Mouse (Mus musculus): ENCODE measurements around the gene Lamb3. TPM values are rescaled to one million over a fixed set of nuclear protein-coding genes. Genes with fewer than 3 reads are reported as not detected.
"Not testable (repeated sequence)": the region's sequence is repeated elsewhere in the genome, so short reads cannot be mapped to it uniquely, and the experiment has no call there.

Lamb3 gene
- total RNA-seq, 2 experiments from 2014 or later = 0.91 to 1.0 TPM

GRCm38 (mm10) chr1:193242238-193242637 lies 34.7 kb downstream of the Lamb3 start:
- intact Hi-C loops (cut with DNase I) = no loop called here
- DNase-seq = peak; percentile 78

GRCm38 (mm10) chr1:193242863-193243262 lies 35.4 kb downstream of the Lamb3 start:
- DNase-seq = no peak
- intact Hi-C loops (cut with DNase I) = no loop called here

GRCm38 (mm10) chr1:193243571-193244193 lies 36.2 kb downstream of the Lamb3 start:
- no peak for DNase-seq
- intact Hi-C loops (cut with DNase I) = no loop called here

- DNase-seq = no peak
- intact Hi-C loops (cut with DNase I) = no loop called here
Measured at GRCm38 (mm10) chr1:193244235-193244634, 36.7 kb downstream of the Lamb3 start.

GRCm38 (mm10) chr1:193250026-193250425 lies 42.5 kb downstream of the Lamb3 start:
- intact Hi-C loops (cut with DNase I) = no loop called here
- DNase-seq = no peak

- intact Hi-C loops (cut with DNase I) = no loop called here
- DNase-seq = no peak
Measured at GRCm38 (mm10) chr1:193251386-193251785, 43.9 kb downstream of the Lamb3 start.

GRCm38 (mm10) chr1:193252616-193253015 lies 45.1 kb downstream of the Lamb3 start:
- no peak for DNase-seq
- intact Hi-C loops (cut with DNase I) = no loop called here

GRCm38 (mm10) chr1:193253895-193254294 lies 46.4 kb downstream of the Lamb3 start:
- DNase-seq = not testable (repeated sequence)
- intact Hi-C loops (cut with DNase I) = loop anchor here (2.0 kb wide), 1 partner anchor 71 kb away; no protein-coding TSS in a partner anchor

GRCm38 (mm10) chr1:193255032-193255431 lies 47.5 kb downstream of the Lamb3 start:
- intact Hi-C loops (cut with DNase I) = loop anchor here (2.0 to 5.0 kb wide), 2 partner anchors 70 to 122 kb away; no protein-coding TSS in a partner anchor
- no peak for DNase-seq

- intact Hi-C loops (cut with DNase I) = loop anchor here (2.0 to 5.0 kb wide), 2 partner anchors 69 to 122 kb away; no protein-coding TSS in a partner anchor
Measured at GRCm38 (mm10) chr1:193255488-193256288, 48.2 kb downstream of the Lamb3 start.

GRCm38 (mm10) chr1:193256289-193256577 lies 48.7 kb downstream of the Lamb3 start:
- intact Hi-C loops (cut with DNase I) = loop anchor here (5.0 kb wide), 1 partner anchor 121 kb away; no protein-coding TSS in a partner anchor

More at GRCm38 (mm10) chr1:193255488-193256288, 48.2 kb downstream of the Lamb3 start:
- peak; percentile 79 for DNase-seq

GRCm38 (mm10) chr1:193256621-193257098 lies 49.2 kb downstream of the Lamb3 start:
- intact Hi-C loops (cut with DNase I) = loop anchor here (5.0 kb wide), 1 partner anchor 121 kb away; no protein-coding TSS in a partner anchor
- peak; percentile 36 for DNase-seq

More at GRCm38 (mm10) chr1:193256289-193256577, 48.7 kb downstream of the Lamb3 start:
- no peak for DNase-seq

- intact Hi-C loops (cut with DNase I) = loop anchor here (5.0 kb wide), 1 partner anchor 118 kb away; no protein-coding TSS in a partner anchor
- no peak for DNase-seq
Measured at GRCm38 (mm10) chr1:193259559-193259958, 52.1 kb downstream of the Lamb3 start.

- DNase-seq = no peak
Measured at GRCm38 (mm10) chr1:193261897-193262548, 54.5 kb downstream of the Lamb3 start.

GRCm38 (mm10) chr1:193263026-193263907 lies 55.8 kb downstream of the Lamb3 start:
- intact Hi-C loops (cut with DNase I) = loop anchor here (5.0 kb wide), 1 partner anchor 54 kb away; no protein-coding TSS in a partner anchor
- DNase-seq = no peak

More at GRCm38 (mm10) chr1:193261897-193262548, 54.5 kb downstream of the Lamb3 start:
- intact Hi-C loops (cut with DNase I) = loop anchor here (5.0 kb wide), 1 partner anchor 55 kb away; no protein-coding TSS in a partner anchor

GRCm38 (mm10) chr1:193263955-193264598 lies 56.6 kb downstream of the Lamb3 start, which contains the start of gene Hsd11b1:
TSS of gene Hsd11b1 (minus strand) at chr1:193264075.
- intact Hi-C loops (cut with DNase I) = loop anchor here (5.0 kb wide), 1 partner anchor 53 kb away; no protein-coding TSS in a partner anchor
- no peak for DNase-seq

- no peak for DNase-seq
- intact Hi-C loops (cut with DNase I) = no loop called here
Measured at GRCm38 (mm10) chr1:193265734-193266133, 58.2 kb downstream of the Lamb3 start.

GRCm38 (mm10) chr1:193270965-193271763 lies 63.7 kb downstream of the Lamb3 start:
- intact Hi-C loops (cut with DNase I) = no loop called here

More at GRCm38 (mm10) chr1:193270965-193271763, 63.7 kb downstream of the Lamb3 start:
- DNase-seq = no peak

All from left cerebral cortex, postnatal 4 days (tissue).